Mouse (Mus musculus) liver, embryonic 14.5 days (tissue): Measurements from ENCODE around the gene Zdhhc19. TPM values are rescaled to one million over a fixed set of nuclear protein-coding genes. Genes with fewer than 3 reads are reported as not detected.
A peak's percentile ranks its signal among the peaks of the same experiment; 100 is the strongest.

Experiments
- ATAC-seq: fragments of 200-750 bp; cut with Nextera tagmentation; 2 replicates; pipeline ENCODE4 v1.8.0; 2017; ENCODE audit warnings: moderate number of reproducible peaks, mild to moderate bottlenecking, moderate library complexity; ENCODE audit not compliant: insufficient read depth
- DNase-seq, 3 experiments: peaks; one replicate each; pipeline ENCODE4 v3.0.0-alpha.2; 2012 to 2013; ENCODE audit warnings: low read depth in 3 of 3, low spot score in 3 of 3
- H3K27ac ChIP-seq: fragments of 300-500 bp; sonication (generic); 2 replicates; pipeline ENCODE4 v1.5.1; 2014; ENCODE audit warnings: moderate library complexity, mild to moderate bottlenecking, control low read depth, inconsistent platforms
- H3K27me3 ChIP-seq: fragments of 300-500 bp; sonication (generic); 2 replicates; pipeline ENCODE4 v1.6.1; 2014; ENCODE audit warnings: mild to moderate bottlenecking, low read length, moderate library complexity; ENCODE audit not compliant: control insufficient read depth, insufficient read depth
- H3K36me3 ChIP-seq: fragments of 300-500 bp; sonication (generic); replicated peaks from 2 replicates; pipeline ENCODE4 v1.6.1; 2014; ENCODE audit warnings: low read depth; ENCODE audit not compliant: control insufficient read depth, insufficient read depth
- H3K4me1 ChIP-seq, 2 experiments: fragments of 200-500 bp in 1 of 2; fragments of 300-500 bp in 1 of 2; sonication (generic) in 1 of 2; replicated peaks; 2 replicates each; pipeline ENCODE4 v1.6.1; 2012 to 2014; ENCODE audit warnings: antibody characterized with exemption in 1 of 2, inconsistent platforms in 1 of 2, low read length in 1 of 2; ENCODE audit not compliant: control insufficient read depth in 2 of 2, insufficient read depth in 2 of 2
- H3K4me2 ChIP-seq: fragments of 300-500 bp; sonication (generic); 2 replicates; pipeline ENCODE4 v1.6.1; 2014; ENCODE audit warnings: low read depth, mild to moderate bottlenecking, control low read depth, moderate library complexity
- H3K4me3 ChIP-seq, 2 experiments: fragments of 200-500 bp in 1 of 2; fragments of 300-500 bp in 1 of 2; sonication (generic) in 1 of 2; 2 replicates each; pipeline ENCODE4 v1.5.1; 2012 to 2014; ENCODE audit warnings: low read depth in 2 of 2, low read length in 2 of 2, mild to moderate bottlenecking in 2 of 2, control low read depth in 1 of 2, inconsistent platforms in 1 of 2, moderate library complexity in 1 of 2; ENCODE audit not compliant: insufficient read depth in 1 of 2
- H3K9ac ChIP-seq: fragments of 300-500 bp; sonication (generic); replicated peaks from 2 replicates; pipeline ENCODE4 v1.6.1; 2014; ENCODE audit warnings: mild to moderate bottlenecking, control low read depth, moderate library complexity
- H3K9me3 ChIP-seq: fragments of 300-500 bp; sonication (generic); 2 replicates; pipeline ENCODE4 v1.6.1; 2016; ENCODE audit warnings: low read length, mixed read lengths; ENCODE audit not compliant: control insufficient read depth
- CTCF ChIP-seq: IDR thresholded peaks from 2 replicates; pipeline ENCODE4 v1.5.1; 2016; ENCODE audit warnings: antibody characterized with exemption, low read depth, control low read depth
- EP300 ChIP-seq: IDR thresholded peaks from 2 replicates; pipeline ENCODE4 v1.6.1; 2016; ENCODE audit warnings: antibody characterized with exemption, low read depth
- WGBS: fragments of 180-500 bp; shearing (Covaris S2); extraction: QIAGEN DNeasy Blood & Tissue Kit; methylation state at CpG from one replicate; pipeline ENCODE4 v1.1.7; 2014; ENCODE audit not compliant: insufficient replicate concordance; 5-methylcytosine and 5-hydroxymethylcytosine counted together
- polyA plus RNA-seq, 2 experiments: library from polyadenylated mRNA; depleted of rRNA in 1 of 2; stranded (reverse) in 1 of 2; unstranded in 1 of 2; fragments of >200 nt; fragmentation: Nextera tagmentation in 1 of 2; extraction: Ambion mirVana in 1 of 2; gene quantifications; 2 replicates each; pipeline versions ENCODE4 v1.2.1 to v1.2.3; 2012 to 2014

Zdhhc19 gene
- polyA plus RNA-seq, 2 experiments: not detected

- no peak overlapping the region for H3K4me3 ChIP-seq
- TF ChIP-seq EP300 (no peak), CTCF (no peak)
- ATAC-seq: no peak
- H3K9ac ChIP-seq: no peak overlapping the region
- H3K36me3 ChIP-seq: no peaks in the 10 kb centered on the region
- 82% methylated on average over 8 of the region's 8 CpGs for WGBS
- peak overlapping the region; percentile 81 for H3K27ac ChIP-seq
- peaks cover 39 to 41% of the 10 kb centered on the region in 2 experiments for H3K4me1 ChIP-seq
- no peak overlapping the region for H3K4me2 ChIP-seq
- DNase-seq: no peak
- no peaks in the 10 kb centered on the region for H3K9me3 ChIP-seq
- no peaks in the 10 kb centered on the region for H3K27me3 ChIP-seq
These were observed 10.2 kb downstream of the Zdhhc19 start for GRCm38 (mm10) chr16:32506298-32506697.

- TF ChIP-seq EP300: no peak
- H3K9ac ChIP-seq: peak overlapping the region; percentile 52
- ATAC-seq: no peak
- H3K9me3 ChIP-seq: no peaks in the 10 kb centered on the region
- H3K4me1 ChIP-seq: peaks cover 44 to 47% of the 10 kb centered on the region in 2 experiments
- WGBS: 67% methylated on average over 7 of the region's 7 CpGs
- H3K4me2 ChIP-seq: peak overlapping the region; percentile 37
- H3K4me3 ChIP-seq: no peak overlapping the region
- no peak for DNase-seq
- H3K27me3 ChIP-seq: no peaks in the 10 kb centered on the region
- H3K27ac ChIP-seq: peak overlapping the region; percentile 81
- H3K36me3 ChIP-seq: no peaks in the 10 kb centered on the region
These were observed 10.8 kb downstream of the Zdhhc19 start for GRCm38 (mm10) chr16:32506868-32507267.

- DNase-seq (peak; percentile 87 to 91 (median 89)), ATAC-seq (peak; percentile 7)
- TF ChIP-seq EP300: peak; percentile 79
- peak; percentile 100 for TF ChIP-seq CTCF
- peak overlapping the region; percentile 96 for H3K4me2 ChIP-seq
- H3K27ac ChIP-seq: peak overlapping the region; percentile 100
- H3K4me1 ChIP-seq: peaks cover 50 to 52% of the 10 kb centered on the region in 2 experiments
- no peaks in the 10 kb centered on the region for H3K27me3 ChIP-seq
- no peaks in the 10 kb centered on the region for H3K36me3 ChIP-seq
- H3K9ac ChIP-seq: peak overlapping the region; percentile 87
- WGBS: 12% methylated on average over 9 of the region's 9 CpGs
- no peaks in the 10 kb centered on the region for H3K9me3 ChIP-seq
- H3K4me3 ChIP-seq: peak overlapping the region; percentile 49 to 59
These were observed 11.3 kb downstream of the Zdhhc19 start for GRCm38 (mm10) chr16:32507407-32507806.

- ATAC-seq (no peak), DNase-seq (no peak)
- Histone ChIP-seq H3K27me3 (no peaks in the 10 kb centered on the region), H3K4me2 (peak overlapping the region; percentile 96), H3K9ac (peak overlapping the region; percentile 87), H3K27ac (peak overlapping the region; percentile 100), H3K4me1 (peaks cover 56 to 58% of the 10 kb centered on the region in 2 experiments), H3K9me3 (no peaks in the 10 kb centered on the region), H3K36me3 (no peaks in the 10 kb centered on the region), H3K4me3 (peak overlapping the region; percentile 49 to 59)
- WGBS: 40% methylated on average over 5 of the region's 5 CpGs
- no peak for TF ChIP-seq CTCF
These were observed 12.0 kb downstream of the Zdhhc19 start for GRCm38 (mm10) chr16:32508035-32508434.

GRCm38 (mm10) chr16:32508506-32509065 lies 12.5 kb downstream of the Zdhhc19 start:
- peak overlapping the region; percentile 87 for H3K9ac ChIP-seq
- H3K27me3 ChIP-seq: no peaks in the 10 kb centered on the region
- H3K27ac ChIP-seq: peak overlapping the region; percentile 100
- ATAC-seq (no peak), DNase-seq (peak in 1 of 3 experiments; percentile 67)
- no peak for TF ChIP-seq EP300
- no peak for TF ChIP-seq CTCF
- whole genome bisulfite sequencing: 13% methylated on average over 3 of the region's 3 CpGs
- no peaks in the 10 kb centered on the region for H3K36me3 ChIP-seq
- H3K4me1 ChIP-seq: peaks cover 62 to 64% of the 10 kb centered on the region in 2 experiments
- peak overlapping the region; percentile 49 to 59 for H3K4me3 ChIP-seq
- H3K4me2 ChIP-seq: peak overlapping the region; percentile 96
- no peaks in the 10 kb centered on the region for H3K9me3 ChIP-seq
